Mouse (Mus musculus) cortical plate, adult 2 months (tissue): ENCODE results near the gene Cfap73. TPM values are rescaled to one million over a fixed set of nuclear protein-coding genes. Genes with fewer than 3 reads are reported as not detected.

Experiments used
- H3K27ac ChIP-seq: fragments of 200-500 bp; 2 replicates; pipeline ENCODE4 v1.5.1; 2012; ENCODE audit warnings: low read length, control low read depth, inconsistent platforms; ENCODE audit not compliant: insufficient read depth
- H3K4me1 ChIP-seq: fragments of 200-500 bp; 2 replicates; pipeline ENCODE4 v1.6.1; 2011; ENCODE audit warnings: low read length; ENCODE audit not compliant: control insufficient read depth, insufficient read depth
- H3K4me3 ChIP-seq: fragments of 200-500 bp; 2 replicates; pipeline ENCODE4 v1.5.1; 2011; ENCODE audit warnings: mild to moderate bottlenecking, low read length, control low read depth; ENCODE audit not compliant: insufficient read depth
- CTCF ChIP-seq: fragments of 200-500 bp; IDR thresholded peaks from 2 replicates; pipeline ENCODE4 v1.5.1; 2011; ENCODE audit warnings: mild to moderate bottlenecking, control low read depth, low read length; ENCODE audit not compliant: insufficient read depth; ENCODE audit errors: extremely low read depth
- POLR2A ChIP-seq: fragments of 200-500 bp; IDR thresholded peaks from 2 replicates; pipeline ENCODE4 v1.6.1; 2011; ENCODE audit warnings: mild to moderate bottlenecking, low read length, control low read depth; ENCODE audit not compliant: insufficient read depth; ENCODE audit errors: extremely low read depth
- polyA plus RNA-seq: library from polyadenylated mRNA; depleted of rRNA; stranded (reverse); fragments of >200 nt; gene quantifications from 2 replicates; pipeline ENCODE4 v1.2.3, GENCODE M21; 2012

Cfap73 gene
- polyA plus RNA-seq, 1 experiment, result 0.10 TPM

DNA sequence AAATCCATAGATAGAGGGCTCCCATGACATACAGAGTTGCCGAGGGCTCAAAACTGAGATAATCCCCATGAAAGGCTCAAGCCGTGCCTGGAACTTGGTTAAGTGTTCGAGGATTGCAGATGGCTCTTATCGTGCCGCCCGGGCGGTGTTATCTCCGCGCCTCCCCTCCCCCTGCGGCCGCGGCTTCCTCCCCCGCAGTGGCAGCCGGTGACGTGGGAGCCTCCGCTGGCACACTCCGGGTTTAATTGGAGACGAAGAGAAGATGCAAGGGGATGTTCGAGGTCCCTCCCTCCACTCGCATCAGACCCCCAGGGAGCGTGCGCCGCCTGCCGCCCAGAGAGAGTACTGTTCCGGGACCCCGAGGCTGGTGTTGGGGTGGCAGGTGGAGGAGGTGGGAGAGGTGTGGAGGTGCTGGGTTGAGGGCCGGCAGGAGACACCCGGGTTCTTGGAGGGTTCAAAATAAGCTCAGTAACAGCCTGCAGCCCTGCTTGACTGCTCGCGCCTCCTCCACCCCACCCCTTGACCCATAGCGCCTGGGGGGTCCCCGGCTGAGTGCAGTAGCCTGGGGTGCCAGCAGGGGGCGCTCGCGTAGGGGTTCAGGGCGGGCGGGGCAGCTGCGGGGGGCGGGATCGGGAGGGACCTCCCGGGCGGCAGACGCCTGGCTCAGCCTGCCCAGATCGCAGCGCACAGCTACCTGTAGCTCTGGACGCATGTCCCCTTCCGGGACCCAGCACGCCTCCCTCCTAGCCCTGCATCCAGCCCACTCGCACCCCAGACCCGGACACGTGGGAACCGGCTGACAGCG is 14.7 kb upstream of the Cfap73 start, which contains the start of gene Rasal1:
Gene Rasal1, plus strand, starts transcription at position 244 of the 805 bp plus-strand sequence.
- TF ChIP-seq CTCF (peak; percentile 44), POLR2A (no peak)
- Histone ChIP-seq H3K4me3 (peak within 1 kb of the TSS; percentile 73), H3K27ac (peak within 1 kb of the TSS; percentile 79), H3K4me1 (peaks cover 8% of the 10 kb centered on the region)

DNA sequence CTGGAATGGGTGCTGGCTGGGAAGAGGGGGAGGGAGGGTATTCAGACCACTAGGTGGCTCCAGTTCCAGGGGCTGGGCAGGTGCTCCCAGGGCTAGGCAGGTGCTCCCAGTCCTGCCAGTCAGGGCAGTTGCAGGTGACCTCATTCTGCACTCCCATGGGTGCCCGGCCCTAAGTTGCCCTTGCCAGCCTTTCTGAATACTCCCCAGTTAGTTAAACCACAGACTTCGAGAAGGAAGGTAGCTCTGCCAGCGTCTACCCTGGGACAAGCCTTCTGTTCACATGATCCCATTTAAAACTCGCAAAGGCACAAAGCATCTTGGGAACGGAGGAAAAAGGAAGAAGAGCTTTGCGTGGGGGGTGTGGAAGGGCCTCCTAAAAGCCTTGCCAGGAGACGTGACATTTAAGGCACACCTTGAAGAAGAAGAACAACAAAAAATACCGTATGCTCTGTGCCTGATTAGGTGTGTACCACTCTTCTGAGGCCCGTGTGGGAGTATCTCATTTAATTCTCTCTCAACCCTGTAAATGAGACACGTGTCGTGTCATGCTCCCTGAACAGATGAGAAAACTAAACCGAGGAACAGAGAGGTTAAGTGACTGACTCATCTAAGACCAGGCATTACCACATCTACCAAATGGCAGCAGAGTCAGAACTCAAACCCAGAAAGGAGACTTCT is 13.9 kb upstream of the Cfap73 start:
- TF ChIP-seq POLR2A (no peak), CTCF (no peak)
- peaks cover 7% of the 10 kb centered on the region for H3K4me1 ChIP-seq
- H3K27ac ChIP-seq, result peak overlapping the region; percentile 68
- H3K4me3 ChIP-seq, result no peak overlapping the region; the same call in 1 of the 2 replicates

DNA sequence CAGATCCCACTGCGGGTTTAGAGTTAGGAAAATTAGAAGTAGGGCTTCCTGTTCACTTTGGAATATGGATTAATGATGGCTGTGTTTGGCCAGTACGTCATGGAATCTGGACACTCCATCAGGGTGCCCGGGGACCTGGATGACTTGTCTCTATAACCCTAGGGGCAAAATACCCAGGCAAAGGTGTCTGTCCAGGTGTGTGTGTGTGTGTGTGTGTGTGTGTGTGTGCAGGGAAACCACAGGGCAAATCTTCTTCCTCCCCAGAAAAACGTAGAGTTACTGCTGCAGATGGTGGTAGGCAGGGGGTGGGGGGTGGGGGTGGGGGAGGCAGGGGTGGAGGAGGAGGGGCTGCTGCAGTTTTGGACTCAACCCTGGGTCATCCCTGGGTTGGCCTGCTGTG is 13.3 kb upstream of the Cfap73 start:
- TF ChIP-seq CTCF (no peak), POLR2A (no peak)

DNA sequence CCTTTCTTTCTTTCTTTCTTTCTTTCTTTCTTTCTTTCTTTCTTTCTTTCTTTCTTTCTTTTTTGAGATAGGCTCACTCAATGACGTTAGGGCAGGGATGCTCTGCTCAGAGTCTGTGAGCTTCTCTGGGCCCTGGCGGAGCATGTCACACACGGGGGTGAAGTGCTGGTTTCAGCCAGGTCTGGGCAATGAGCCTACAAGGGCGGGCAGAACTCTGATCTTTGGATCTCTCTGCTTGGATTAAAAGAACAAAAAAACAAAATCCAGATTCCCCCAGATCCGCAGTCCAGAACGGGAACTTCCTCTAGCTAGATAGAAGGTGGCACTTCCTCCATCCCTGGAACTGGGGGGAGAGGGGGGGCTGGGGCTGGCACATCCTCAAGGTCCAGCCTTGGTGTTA is 11.8 kb upstream of the Cfap73 start:
- Histone ChIP-seq H3K4me3 (no peak overlapping the region), H3K4me1 (peaks cover 2% of the 10 kb centered on the region; the same call in 1 of the 2 replicates), H3K27ac (no peak overlapping the region)
- TF ChIP-seq POLR2A (no peak), CTCF (no peak)

More for the DNA sequence above, 13.3 kb upstream of the Cfap73 start:
- Histone ChIP-seq H3K27ac (no peak overlapping the region), H3K4me1 (peaks cover 4% of the 10 kb centered on the region), H3K4me3 (no peak overlapping the region)

DNA sequence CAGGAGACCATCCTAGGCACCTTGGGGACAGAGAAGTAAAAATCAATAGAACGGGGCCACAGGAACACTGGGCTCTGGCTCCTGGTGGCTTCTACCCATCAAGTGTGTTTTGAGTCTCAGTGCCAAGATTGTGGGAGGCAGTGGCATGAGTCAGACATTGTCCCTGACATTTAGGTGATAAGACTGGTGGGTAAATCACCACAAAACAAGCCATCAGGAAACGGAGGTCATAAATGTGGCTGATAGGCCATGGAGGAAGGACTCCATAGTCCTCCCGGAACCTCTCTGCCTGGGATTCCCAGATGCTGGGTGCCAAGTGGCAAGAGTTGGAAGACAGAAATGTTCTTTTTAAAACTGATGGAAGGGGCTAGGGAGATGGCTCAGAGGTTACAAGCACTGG is 10.2 kb upstream of the Cfap73 start:
- TF ChIP-seq CTCF, result no peak
- TF ChIP-seq POLR2A, result no peak
- no peak overlapping the region for H3K27ac ChIP-seq
- H3K4me3 ChIP-seq, result no peak overlapping the region
- H3K4me1 ChIP-seq, result peaks cover 4% of the 10 kb centered on the region

DNA sequence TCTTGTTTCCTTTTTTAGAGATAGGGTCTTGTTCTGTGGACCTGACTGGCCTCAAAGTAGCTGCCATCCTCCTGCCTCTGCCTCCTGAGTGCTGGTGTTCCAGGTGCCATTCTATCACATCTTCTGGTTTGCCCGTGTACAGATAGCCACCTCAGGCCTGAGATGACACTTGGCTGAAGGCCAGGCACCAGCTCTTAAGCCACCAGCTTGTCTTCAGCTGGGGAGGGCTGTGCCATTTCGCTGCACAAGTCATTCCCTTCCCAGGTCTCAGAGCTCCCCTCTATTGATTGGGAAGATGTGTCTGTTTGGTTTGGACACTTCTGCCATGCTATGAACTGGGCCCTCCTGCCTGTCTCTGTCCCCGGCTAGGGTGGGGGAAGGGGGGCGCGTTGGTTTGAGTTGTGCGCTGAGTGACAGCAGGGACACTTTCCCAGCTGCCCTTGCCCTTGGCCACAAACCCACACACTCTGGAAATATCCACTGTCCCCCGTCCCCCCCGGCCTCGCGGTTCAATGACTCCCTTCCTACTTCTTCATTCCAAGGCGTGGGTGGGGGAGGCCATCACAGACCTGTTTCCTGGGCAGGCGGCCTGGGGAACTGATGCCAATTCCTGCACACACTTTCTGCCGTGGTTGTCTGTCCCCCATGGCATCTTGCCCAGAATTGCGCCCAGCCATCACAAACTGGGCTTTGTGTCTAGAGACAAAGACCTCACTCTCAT is 9.5 kb upstream of the Cfap73 start:
- Histone ChIP-seq H3K4me1 (peaks cover 4% of the 10 kb centered on the region), H3K4me3 (no peak overlapping the region), H3K27ac (no peak overlapping the region)
- TF ChIP-seq POLR2A (no peak), CTCF (no peak)

DNA sequence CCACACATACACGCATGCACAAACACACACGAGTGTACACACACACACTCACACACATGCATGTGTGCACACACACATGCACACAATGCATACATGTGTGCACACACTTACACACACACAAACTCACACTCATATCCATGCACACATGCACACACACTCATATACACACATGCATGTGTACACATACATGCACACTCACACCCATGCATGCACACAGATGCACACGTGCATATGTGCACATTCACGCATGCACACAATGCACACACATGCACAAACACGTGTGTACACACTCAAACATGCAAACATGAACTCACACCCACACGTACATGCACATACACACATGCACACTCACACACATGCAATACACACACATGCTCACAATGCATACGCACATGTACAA is 6.1 kb upstream of the Cfap73 start:
- H3K4me1 ChIP-seq, result peaks cover 4% of the 10 kb centered on the region
- no peak overlapping the region for H3K4me3 ChIP-seq
- TF ChIP-seq POLR2A (no peak), CTCF (no peak)
- H3K27ac ChIP-seq, result no peak overlapping the region

DNA sequence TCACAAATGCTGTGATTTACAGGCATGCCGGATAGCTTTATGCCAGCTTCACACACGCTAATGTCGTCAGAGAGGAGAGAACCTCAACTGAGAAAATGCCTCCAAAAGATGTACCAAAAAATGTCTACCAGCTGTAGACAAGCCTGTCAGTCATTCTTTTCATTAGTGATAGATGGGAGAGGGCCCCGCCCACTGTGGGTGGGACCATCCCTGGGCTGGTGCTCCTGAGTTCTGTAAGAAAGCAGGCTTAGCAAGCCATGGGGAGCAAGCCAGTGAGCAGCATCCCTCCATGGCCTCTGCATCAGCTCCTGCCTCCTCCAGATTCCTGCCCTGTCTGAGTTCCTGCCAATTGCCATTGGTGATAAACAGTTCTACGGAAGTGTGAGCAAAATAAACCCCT is 1.6 kb upstream of the Cfap73 start:
- no peak overlapping the region for H3K4me3 ChIP-seq
- TF ChIP-seq POLR2A, result no peak
- TF ChIP-seq CTCF, result no peak
- H3K4me1 ChIP-seq, result peaks cover 4% of the 10 kb centered on the region
- peak overlapping the region; percentile 64; the same call in 1 of the 2 replicates for H3K27ac ChIP-seq

DNA sequence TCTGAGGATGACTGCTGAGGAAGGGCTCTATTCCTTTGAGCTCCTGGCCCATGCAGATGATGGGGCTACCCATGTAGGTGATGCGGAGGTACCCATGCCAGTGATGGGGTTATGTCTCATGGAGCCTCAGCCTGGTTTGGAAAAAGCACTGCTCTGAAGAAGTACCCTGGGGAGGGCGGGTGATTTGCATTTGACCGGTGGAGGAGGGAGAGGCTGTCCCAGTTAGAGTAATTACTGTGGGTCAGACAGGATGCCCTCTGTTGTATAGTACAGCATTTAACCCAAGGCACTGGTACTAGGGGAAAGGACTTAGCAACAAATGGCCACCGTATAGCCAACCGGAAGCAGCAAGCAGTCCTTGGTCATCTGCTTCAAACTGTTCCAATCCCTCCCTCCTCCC is 825 bp upstream of the Cfap73 start:
- H3K4me3 ChIP-seq, result no peak overlapping the region
- H3K4me1 ChIP-seq, result peaks cover 2% of the 10 kb centered on the region; the same call in 1 of the 2 replicates
- TF ChIP-seq POLR2A (no peak), CTCF (no peak)
- no peak overlapping the region for H3K27ac ChIP-seq

DNA sequence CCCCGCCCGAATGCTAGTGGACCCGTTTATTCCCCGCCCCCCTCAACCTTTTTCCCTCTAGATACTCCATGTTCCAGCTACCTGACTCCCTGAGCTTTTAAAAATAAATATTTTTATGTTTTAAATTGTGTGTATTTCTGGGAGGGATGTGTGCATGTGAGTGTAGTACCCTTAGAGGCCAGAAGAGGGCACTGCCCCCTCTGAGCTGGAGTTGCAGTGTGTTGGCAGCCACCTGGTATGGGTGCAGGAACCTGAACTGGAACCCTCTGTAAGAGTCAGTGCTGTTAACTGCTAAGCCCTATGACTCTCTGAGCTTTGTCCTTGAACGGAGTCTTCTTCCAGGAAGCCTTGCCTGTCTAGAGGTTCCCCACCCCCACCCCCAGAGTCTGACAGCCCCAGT is 2.1 kb downstream of the Cfap73 start:
- Histone ChIP-seq H3K4me1 (peaks cover 2% of the 10 kb centered on the region; the same call in 1 of the 2 replicates), H3K4me3 (no peak overlapping the region), H3K27ac (no peak overlapping the region)
- no peak for TF ChIP-seq POLR2A
